1 mouse cellular context compared by ENCODE assay signal in the genomic region with DNA sequence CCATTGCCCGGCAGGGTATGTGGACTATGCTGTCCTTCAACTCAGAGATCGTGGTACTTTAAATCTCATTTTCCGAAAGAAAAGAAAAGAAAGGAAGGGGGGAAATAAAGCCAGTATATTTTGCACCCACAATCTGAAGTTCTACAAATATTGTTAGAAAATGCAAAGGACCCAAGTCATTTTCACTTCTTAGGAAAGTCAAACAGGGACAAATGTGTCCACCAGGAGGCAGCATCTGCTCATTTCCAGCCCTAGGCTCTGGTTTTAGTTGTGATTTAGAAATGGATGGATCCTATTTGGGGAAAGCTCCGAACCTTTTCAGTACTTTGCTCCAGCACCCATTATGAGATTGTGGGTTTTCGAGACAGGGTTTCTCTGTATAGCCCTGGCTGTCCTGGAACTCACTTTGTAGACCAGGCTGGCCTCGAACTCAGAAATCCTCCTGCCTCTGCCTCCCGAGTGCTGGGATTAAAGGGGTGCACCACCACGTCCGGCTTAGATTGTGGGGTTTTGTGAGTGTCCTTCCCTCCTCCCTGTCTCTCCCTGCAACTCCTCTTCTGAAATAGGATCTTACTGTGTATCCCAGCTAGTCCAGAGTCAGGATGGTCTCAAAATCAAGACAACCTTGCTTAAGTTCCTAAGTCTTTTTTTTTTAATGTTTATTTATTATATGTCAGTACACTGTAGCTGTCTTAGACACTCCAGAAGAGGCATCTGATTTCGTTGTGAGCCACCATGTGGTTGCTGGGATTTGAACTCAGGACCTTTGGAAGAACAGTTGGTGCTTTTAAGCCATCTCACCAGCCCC.
TF ChIP-seq lines count a peak whose summit lies in the region.

No protein-coding gene starts in this region.

TF ChIP-seq in MEL, 35 proteins besides CTCF, POLR2A, EP300 and RAD21 (continued from another document):
- TF ChIP-seq MAFK (IDR thresholded peaks at IDR 0.05; ENCODE audit: borderline replicate concordance, low read depth, low read length) (peak; percentile 54; the same call in 1 of the 2 replicates), SMC3 (IDR thresholded peaks at IDR 0.05; ENCODE audit: low read depth, low read length) (peak; percentile 84), ETS1 (IDR thresholded peaks at IDR 0.05; ENCODE audit: low read depth, low read length) (peak; percentile 78; the same call in 1 of the 2 replicates), KAT2A (conservative IDR thresholded peaks at IDR 0.05; ENCODE audit: low read depth, low read length) (no peak)
